Mouse (Mus musculus) forebrain, embryonic 12.5 days (tissue): ENCODE results near the gene Adh6a. TPM values are rescaled to one million over a fixed set of nuclear protein-coding genes. Genes with fewer than 3 reads are reported as not detected.

Experiments
- ATAC-seq: fragments of 200-750 bp; cut with Nextera tagmentation; 2 replicates; pipeline ENCODE4 v1.8.0; 2017; ENCODE audit warnings: moderate TSS enrichment; ENCODE audit not compliant: low FRiP score
- H3K27ac ChIP-seq: fragments of 300-500 bp; sonication (generic); 2 replicates; pipeline ENCODE4 v1.5.1; 2016; ENCODE audit warnings: mild to moderate bottlenecking
- H3K27me3 ChIP-seq: fragments of 300-500 bp; sonication (generic); 2 replicates; pipeline ENCODE4 v1.6.1; 2016; ENCODE audit warnings: mild to moderate bottlenecking
- H3K36me3 ChIP-seq: fragments of 300-500 bp; sonication (generic); replicated peaks from 2 replicates; pipeline ENCODE4 v1.6.1; 2016; ENCODE audit warnings: mild to moderate bottlenecking
- H3K4me1 ChIP-seq: fragments of 300-500 bp; sonication (generic); 2 replicates; pipeline ENCODE4 v1.6.1; 2016
- H3K4me2 ChIP-seq: fragments of 300-500 bp; sonication (generic); 2 replicates; pipeline ENCODE4 v1.6.1; 2016; ENCODE audit warnings: mild to moderate bottlenecking, moderate library complexity
- H3K4me3 ChIP-seq: fragments of 300-500 bp; sonication (generic); replicated peaks from 2 replicates; pipeline ENCODE4 v1.5.1; 2016; ENCODE audit warnings: mild to moderate bottlenecking
- H3K9ac ChIP-seq: fragments of 300-500 bp; sonication (generic); 2 replicates; pipeline ENCODE4 v1.6.1; 2016; ENCODE audit warnings: mild to moderate bottlenecking
- H3K9me3 ChIP-seq: fragments of 300-500 bp; sonication (generic); 2 replicates; pipeline ENCODE4 v1.6.1; 2016
- WGBS: fragments of 180-500 bp; shearing (Covaris S2); methylation state at CpG from one replicate; pipeline ENCODE4 v1.1.7; 2016; 5-methylcytosine and 5-hydroxymethylcytosine counted together
- polyA plus RNA-seq: library from polyadenylated mRNA; unstranded; fragments of >200 nt; fragmentation: Nextera tagmentation; extraction: Ambion mirVana; gene quantifications from 2 replicates; pipeline ENCODE4 v1.2.1, GENCODE M21; 2016

Gene Adh6a
- polyA plus RNA-seq, 1 experiment from 2014 or later: not detected

DNA sequence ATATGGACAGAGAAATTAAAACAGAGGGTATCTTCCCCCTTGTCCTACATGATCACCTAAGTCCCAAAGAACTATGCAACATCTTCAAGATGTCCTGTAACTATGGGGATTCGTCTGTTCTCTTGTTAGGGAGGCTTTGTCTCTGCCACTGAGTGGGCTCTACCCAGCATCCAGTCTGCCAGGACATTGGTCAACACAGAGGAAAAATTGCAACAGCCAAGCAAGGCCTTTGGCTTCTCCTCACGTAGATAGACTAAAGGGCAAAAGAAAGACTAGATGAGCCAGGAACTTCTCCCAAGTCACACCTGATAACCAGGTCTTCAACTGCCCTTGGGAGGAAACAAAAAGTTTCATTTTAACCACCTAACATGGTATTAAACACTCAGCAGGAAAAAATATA, 62.1 kb downstream of the Adh6a start:
- WGBS: 81% methylated on average over 2 of the region's 2 CpGs
- H3K4me1 ChIP-seq: no peaks in the 10 kb centered on the region
- no peak overlapping the region for H3K27ac ChIP-seq
- no peaks in the 10 kb centered on the region for H3K27me3 ChIP-seq
- H3K9ac ChIP-seq: no peak overlapping the region
- no peaks in the 10 kb centered on the region for H3K9me3 ChIP-seq
- H3K4me2 ChIP-seq: no peak overlapping the region
- no peak overlapping the region for H3K4me3 ChIP-seq
- H3K36me3 ChIP-seq: no peaks in the 10 kb centered on the region
- ATAC-seq: no peak

Other genes with a start within 250 kb of the Adh6a start
- gene 1110002E22Rik, start 248.2 kb upstream of the Adh6a start, polyA plus RNA-seq: 0.03 and 0.08 TPM in 2 replicates
- not detected in 2 replicates for gene Gm5105, start 245.9 kb upstream of the Adh6a start, polyA plus RNA-seq
- 13.7 and 14.5 TPM in 2 replicates for gene Trmt10a, start 169.8 kb upstream of the Adh6a start, polyA plus RNA-seq
- gene Mttp, start 168.3 kb upstream of the Adh6a start, polyA plus RNA-seq: 13.4 and 14.1 TPM in 2 replicates
- gene 4930579F01Rik, start 119.5 kb upstream of the Adh6a start, polyA plus RNA-seq: not detected in 2 replicates
- 0.17 TPM in 1 of 2 replicates, not detected in the other for gene Adh7, start 95.5 kb upstream of the Adh6a start, polyA plus RNA-seq
- 0.20 and 0.55 TPM in 2 replicates for gene Adh1, start 52.3 kb upstream of the Adh6a start, polyA plus RNA-seq
- 0.10 and 0.23 TPM in 2 replicates for gene Adh6b, start 28.5 kb downstream of the Adh6a start, polyA plus RNA-seq
- gene Adh4, start 102.2 kb downstream of the Adh6a start, polyA plus RNA-seq: not detected in 2 replicates
- 248 and 263 TPM in 2 replicates for gene Adh5, start 129.8 kb downstream of the Adh6a start, polyA plus RNA-seq
- gene Metap1, start 176.2 kb downstream of the Adh6a start, polyA plus RNA-seq: 43.8 and 47.0 TPM in 2 replicates
- 353 and 402 TPM in 2 replicates for gene Eif4e, start 212.9 kb downstream of the Adh6a start, polyA plus RNA-seq